Mouse (Mus musculus) cerebellum, postnatal 4 days (tissue): Measurements from ENCODE around the gene Fsd2.

Experiments
- DNase-seq, 2 experiments: peaks; one replicate each; pipeline ENCODE4 v3.0.0; 2022; ENCODE audit warnings: low spot score in 2 of 2, mixed read lengths in 1 of 2

Fsd2 gene

GRCm38 (mm10) chr7:81571941-81572441, 5.2 kb upstream of the Fsd2 start:
- no peak for DNase-seq

- peak; percentile 75 to 87 for DNase-seq
These were observed 4.6 kb upstream of the Fsd2 start, which contains the start of gene Whamm for GRCm38 (mm10) chr7:81571108-81571940. Whamm (plus strand) TSS chr7:81571266.

GRCm38 (mm10) chr7:81570752-81571107, 4.0 kb upstream of the Fsd2 start:
- DNase-seq, result no peak

GRCm38 (mm10) chr7:81570271-81570670, 3.5 kb upstream of the Fsd2 start:
- no peak for DNase-seq

GRCm38 (mm10) chr7:81569851-81570250, 3.1 kb upstream of the Fsd2 start:
- no peak for DNase-seq

GRCm38 (mm10) chr7:81567396-81567795, 652 bp upstream of the Fsd2 start:
- DNase-seq, result no peak

- DNase-seq, result no peak
These were observed 412 bp downstream of the Fsd2 start for GRCm38 (mm10) chr7:81566332-81566731.

GRCm38 (mm10) chr7:81565381-81566055, 1.2 kb downstream of the Fsd2 start:
- DNase-seq, result peak in 1 of 2 experiments; percentile 27

GRCm38 (mm10) chr7:81564766-81565165, 2.0 kb downstream of the Fsd2 start:
- no peak for DNase-seq

- DNase-seq, result no peak
These were observed 3.2 kb downstream of the Fsd2 start for GRCm38 (mm10) chr7:81563506-81564015.

- DNase-seq, result no peak
These were observed 5.5 kb downstream of the Fsd2 start for GRCm38 (mm10) chr7:81561211-81561610.

- no peak for DNase-seq
These were observed 6.4 kb downstream of the Fsd2 start for GRCm38 (mm10) chr7:81560101-81561049.

GRCm38 (mm10) chr7:81559231-81559980, 7.3 kb downstream of the Fsd2 start:
- DNase-seq, result no peak

GRCm38 (mm10) chr7:81557985-81558360, 8.8 kb downstream of the Fsd2 start:
- DNase-seq, result no peak

- no peak for DNase-seq
These were observed 9.3 kb downstream of the Fsd2 start for GRCm38 (mm10) chr7:81557252-81557984.

- DNase-seq, result no peak
These were observed 9.9 kb downstream of the Fsd2 start for GRCm38 (mm10) chr7:81556839-81557238.

- DNase-seq, result peak in 1 of 2 experiments; percentile 57
These were observed 12.4 kb downstream of the Fsd2 start for GRCm38 (mm10) chr7:81554369-81554768.

- no peak for DNase-seq
These were observed 13.2 kb downstream of the Fsd2 start for GRCm38 (mm10) chr7:81553589-81553988.

GRCm38 (mm10) chr7:81548864-81549263, 17.9 kb downstream of the Fsd2 start:
- no peak for DNase-seq

- no peak for DNase-seq
These were observed 23.8 kb downstream of the Fsd2 start for GRCm38 (mm10) chr7:81542934-81543333.
